Mouse (Mus musculus) liver, embryonic 14.5 days (tissue): ENCODE results near the gene Myog. TPM values are rescaled to one million over a fixed set of nuclear protein-coding genes. Genes with fewer than 3 reads are reported as not detected.

Source experiments
- ATAC-seq: fragments of 200-750 bp; cut with Nextera tagmentation; 2 replicates; pipeline ENCODE4 v1.8.0; 2017; ENCODE audit warnings: moderate number of reproducible peaks, mild to moderate bottlenecking, moderate library complexity; ENCODE audit not compliant: insufficient read depth
- DNase-seq, 3 experiments: peaks; one replicate each; pipeline ENCODE4 v3.0.0-alpha.2; 2012 to 2013; ENCODE audit warnings: low read depth in 3 of 3, low spot score in 3 of 3
- H3K27ac ChIP-seq: fragments of 300-500 bp; sonication (generic); 2 replicates; pipeline ENCODE4 v1.5.1; 2014; ENCODE audit warnings: moderate library complexity, mild to moderate bottlenecking, control low read depth, inconsistent platforms
- H3K27me3 ChIP-seq: fragments of 300-500 bp; sonication (generic); 2 replicates; pipeline ENCODE4 v1.6.1; 2014; ENCODE audit warnings: mild to moderate bottlenecking, low read length, moderate library complexity; ENCODE audit not compliant: control insufficient read depth, insufficient read depth
- H3K36me3 ChIP-seq: fragments of 300-500 bp; sonication (generic); replicated peaks from 2 replicates; pipeline ENCODE4 v1.6.1; 2014; ENCODE audit warnings: low read depth; ENCODE audit not compliant: control insufficient read depth, insufficient read depth
- H3K4me1 ChIP-seq, 2 experiments: fragments of 200-500 bp in 1 of 2; fragments of 300-500 bp in 1 of 2; sonication (generic) in 1 of 2; replicated peaks; 2 replicates each; pipeline ENCODE4 v1.6.1; 2012 to 2014; ENCODE audit warnings: antibody characterized with exemption in 1 of 2, inconsistent platforms in 1 of 2, low read length in 1 of 2; ENCODE audit not compliant: control insufficient read depth in 2 of 2, insufficient read depth in 2 of 2
- H3K4me2 ChIP-seq: fragments of 300-500 bp; sonication (generic); 2 replicates; pipeline ENCODE4 v1.6.1; 2014; ENCODE audit warnings: low read depth, mild to moderate bottlenecking, control low read depth, moderate library complexity
- H3K4me3 ChIP-seq, 2 experiments: fragments of 200-500 bp in 1 of 2; fragments of 300-500 bp in 1 of 2; sonication (generic) in 1 of 2; 2 replicates each; pipeline ENCODE4 v1.5.1; 2012 to 2014; ENCODE audit warnings: low read depth in 2 of 2, low read length in 2 of 2, mild to moderate bottlenecking in 2 of 2, control low read depth in 1 of 2, inconsistent platforms in 1 of 2, moderate library complexity in 1 of 2; ENCODE audit not compliant: insufficient read depth in 1 of 2
- H3K9ac ChIP-seq: fragments of 300-500 bp; sonication (generic); replicated peaks from 2 replicates; pipeline ENCODE4 v1.6.1; 2014; ENCODE audit warnings: mild to moderate bottlenecking, control low read depth, moderate library complexity
- H3K9me3 ChIP-seq: fragments of 300-500 bp; sonication (generic); 2 replicates; pipeline ENCODE4 v1.6.1; 2016; ENCODE audit warnings: low read length, mixed read lengths; ENCODE audit not compliant: control insufficient read depth
- CTCF ChIP-seq: IDR thresholded peaks from 2 replicates; pipeline ENCODE4 v1.5.1; 2016; ENCODE audit warnings: antibody characterized with exemption, low read depth, control low read depth
- EP300 ChIP-seq: IDR thresholded peaks from 2 replicates; pipeline ENCODE4 v1.6.1; 2016; ENCODE audit warnings: antibody characterized with exemption, low read depth
- WGBS: fragments of 180-500 bp; shearing (Covaris S2); extraction: QIAGEN DNeasy Blood & Tissue Kit; methylation state at CpG from one replicate; pipeline ENCODE4 v1.1.7; 2014; ENCODE audit not compliant: insufficient replicate concordance; 5-methylcytosine and 5-hydroxymethylcytosine counted together
- polyA plus RNA-seq, 2 experiments: library from polyadenylated mRNA; depleted of rRNA in 1 of 2; stranded (reverse) in 1 of 2; unstranded in 1 of 2; fragments of >200 nt; fragmentation: Nextera tagmentation in 1 of 2; extraction: Ambion mirVana in 1 of 2; gene quantifications; 2 replicates each; pipeline versions ENCODE4 v1.2.1 to v1.2.3; 2012 to 2014

Myog gene
- polyA plus RNA-seq, 2 experiments: 0.06 TPM; not detected in 1

DNA sequence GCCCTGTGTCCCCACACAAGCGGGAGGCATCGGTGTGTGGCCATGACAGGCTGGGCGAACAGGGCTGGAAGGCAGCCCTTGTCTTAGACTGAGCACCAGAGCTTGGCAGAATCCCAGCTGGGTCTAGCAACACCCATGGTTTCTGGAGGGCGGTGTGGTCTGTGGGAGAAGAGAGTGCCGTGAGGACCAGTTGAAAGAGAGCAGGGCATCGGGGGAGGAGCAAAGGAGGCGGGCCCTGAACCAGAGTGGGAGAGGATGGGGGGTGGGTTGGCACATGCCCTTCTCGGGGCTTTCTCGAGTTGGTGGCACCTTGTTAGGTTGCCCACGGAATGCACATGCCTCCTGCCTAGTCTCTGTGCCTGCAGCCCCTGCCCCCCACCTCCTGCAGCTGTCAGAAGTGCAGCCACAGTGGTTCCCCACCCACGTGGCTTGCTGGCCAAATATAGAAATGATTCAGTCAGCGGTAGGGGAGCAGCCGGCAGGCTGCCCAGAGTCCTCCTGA lies 43.0 kb downstream of the Myog start, which contains the start of gene Ppfia4:
Gene Ppfia4 (minus strand): TSS at position 159 of the 502 bp plus-strand sequence.
- Histone ChIP-seq H3K4me2 (no peak within 1 kb of the TSS), H3K27me3 (no peaks in the 10 kb centered on the region), H3K27ac (no peak within 1 kb of the TSS), H3K9me3 (no peaks in the 10 kb centered on the region), H3K9ac (no peak within 1 kb of the TSS), H3K36me3 (no peaks in the 10 kb centered on the region), H3K4me3 (no peak within 1 kb of the TSS), H3K4me1 (peaks cover 0 to 7% of the 10 kb centered on the region in 2 experiments; a peak in 1 of 4 replicates)
- DNase-seq: no peak
- no peak for ATAC-seq
- TF ChIP-seq EP300 (no peak), CTCF (no peak)
- WGBS: 35% methylated on average over 13 of the region's 13 CpGs

DNA sequence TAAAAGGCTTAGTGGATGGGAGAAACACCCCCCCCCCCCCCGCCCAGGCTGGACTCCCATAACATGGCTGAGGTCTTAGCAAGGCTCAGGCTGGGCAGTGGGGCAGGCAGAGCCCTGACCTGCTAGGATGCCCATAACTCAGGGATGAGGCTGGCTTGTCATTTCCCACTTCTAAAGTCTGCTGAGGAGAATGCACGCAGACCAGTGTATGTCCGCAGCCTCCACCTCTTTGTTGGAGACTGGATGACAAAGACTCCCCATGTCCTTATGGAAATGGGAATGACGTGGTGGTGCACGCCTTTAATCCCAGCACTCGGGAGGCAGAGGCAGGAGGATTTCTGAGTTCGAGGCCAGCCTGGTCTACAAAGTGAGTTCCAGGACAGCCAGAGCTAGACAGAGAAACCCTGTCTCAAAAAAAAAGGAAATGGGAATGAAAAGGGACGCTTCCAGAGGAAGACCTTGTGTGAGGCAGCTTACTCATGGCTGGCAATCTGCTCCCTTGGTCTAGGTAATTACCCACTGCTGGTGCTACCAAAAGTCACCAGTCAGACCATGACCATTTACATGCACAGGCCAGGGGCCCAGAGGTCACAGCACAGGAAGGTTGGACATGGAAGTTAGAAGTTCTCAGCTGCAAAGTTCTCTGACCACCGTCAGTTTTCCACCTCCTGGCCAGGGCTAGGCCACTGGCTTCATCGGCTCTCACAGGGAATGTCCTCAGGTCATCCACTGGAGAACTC lies 43.8 kb downstream of the Myog start:
- H3K36me3 ChIP-seq: no peaks in the 10 kb centered on the region
- WGBS: 67% methylated on average over 10 of the region's 10 CpGs
- no peak overlapping the region for H3K9ac ChIP-seq
- no peak overlapping the region for H3K27ac ChIP-seq
- peaks cover 0 to 7% of the 10 kb centered on the region in 2 experiments; a peak in 1 of 4 replicates for H3K4me1 ChIP-seq
- H3K9me3 ChIP-seq: no peaks in the 10 kb centered on the region
- H3K4me2 ChIP-seq: no peak overlapping the region
- no peaks in the 10 kb centered on the region for H3K27me3 ChIP-seq
- no peak for TF ChIP-seq CTCF
- TF ChIP-seq EP300: no peak
- no peak overlapping the region for H3K4me3 ChIP-seq
- DNase-seq: no peak
- no peak for ATAC-seq

GRCm38 (mm10) chr1:134334111-134334827 lies 44.5 kb downstream of the Myog start:
- no peak for DNase-seq
- H3K4me2 ChIP-seq: no peak overlapping the region
- H3K27ac ChIP-seq: no peak overlapping the region
- 38% methylated on average over 7 of the region's 7 CpGs for WGBS
- no peak for TF ChIP-seq EP300
- TF ChIP-seq CTCF: no peak
- H3K36me3 ChIP-seq: no peaks in the 10 kb centered on the region
- H3K9me3 ChIP-seq: no peaks in the 10 kb centered on the region
- no peak for ATAC-seq
- H3K4me1 ChIP-seq: peaks cover 0 to 7% of the 10 kb centered on the region in 2 experiments; a peak in 1 of 4 replicates
- H3K4me3 ChIP-seq: no peak overlapping the region
- no peaks in the 10 kb centered on the region for H3K27me3 ChIP-seq
- no peak overlapping the region for H3K9ac ChIP-seq

DNA sequence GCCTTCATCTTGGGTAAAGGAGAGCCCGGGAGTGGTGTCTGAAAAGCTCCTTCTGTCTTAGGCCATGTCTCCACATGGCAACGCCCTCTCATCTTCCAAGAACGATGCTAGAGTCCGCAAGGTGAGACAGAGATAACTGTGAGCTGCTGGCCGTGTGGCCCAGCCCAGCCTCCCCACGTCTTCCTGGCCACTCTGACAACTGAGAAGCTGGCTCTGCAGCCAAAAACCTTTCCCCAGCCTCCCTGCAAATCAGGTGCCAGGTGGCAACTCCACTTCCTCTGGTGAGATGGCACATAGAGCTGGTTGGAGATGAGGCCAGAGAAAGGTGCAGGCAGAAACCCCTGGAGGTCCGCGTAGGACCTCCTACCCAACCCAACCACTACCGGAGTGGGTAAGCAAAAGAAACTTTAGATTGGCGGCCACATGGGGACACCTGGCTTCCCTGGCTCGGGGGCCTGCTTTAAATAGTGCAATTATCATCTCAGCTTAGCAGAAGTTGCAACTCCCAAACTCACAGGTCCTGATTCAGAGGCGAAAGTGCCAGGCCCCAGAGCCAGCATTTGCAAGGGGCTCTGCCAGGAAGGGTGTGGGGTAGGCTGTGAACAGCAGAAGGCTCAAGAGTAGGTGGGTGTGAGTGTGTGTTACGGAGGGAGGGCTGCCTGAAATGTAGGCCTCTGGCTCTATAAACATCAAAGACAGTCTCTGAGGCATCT lies 45.6 kb downstream of the Myog start:
- no peak for DNase-seq
- H3K27ac ChIP-seq: no peak overlapping the region
- TF ChIP-seq EP300 (no peak), CTCF (no peak)

More for the DNA sequence above, 45.6 kb downstream of the Myog start:
- Histone ChIP-seq H3K4me2 (no peak overlapping the region), H3K9me3 (no peaks in the 10 kb centered on the region), H3K4me1 (peaks cover 0 to 7% of the 10 kb centered on the region in 2 experiments; a peak in 1 of 4 replicates), H3K27me3 (no peaks in the 10 kb centered on the region), H3K36me3 (no peaks in the 10 kb centered on the region), H3K9ac (no peak overlapping the region), H3K4me3 (no peak overlapping the region)
- WGBS: 57% methylated on average over 13 of the region's 13 CpGs
- ATAC-seq: 0 out of 2 replicates have a peak, but pooled peaks have one; percentile 22
